Mouse (Mus musculus) naive thymus-derived CD4-positive, alpha-beta T cell, adult 5 months (primary cell): ENCODE measurements around the gene Atp6ap1. TPM values are rescaled to one million over a fixed set of nuclear protein-coding genes. Genes with fewer than 3 reads are reported as not detected.

Experiments
- polyA plus RNA-seq: library from polyadenylated mRNA; unstranded; fragments of 100-300 nt; shearing (Covaris generic); gene quantifications from one replicate; pipeline ENCODE4 v1.2.1, GENCODE M21; 2017

The Atp6ap1 gene
- 157 TPM for polyA plus RNA-seq

GRCm38 (mm10) chrX:74296538-74297448, at the start of gene Atp6ap1:
TSS of gene Atp6ap1 (plus strand) at chrX:74297097.

GRCm38 (mm10) chrX:74249615-74250014, 47.3 kb upstream of the Atp6ap1 start, which contains the start of gene Flna:
TSS of gene Flna (minus strand) at chrX:74249820.

GRCm38 (mm10) chrX:74254153-74254887, 42.6 kb upstream of the Atp6ap1 start, which contains the start of gene Emd:
TSS of gene Emd (plus strand) at chrX:74254687.

GRCm38 (mm10) chrX:74270062-74270901, 26.6 kb upstream of the Atp6ap1 start, which contains the start of gene Rpl10:
TSS of gene Rpl10 (plus strand) at chrX:74270812.

GRCm38 (mm10) chrX:74281732-74282394, 15.0 kb upstream of the Atp6ap1 start, which contains the start of the genes Taz and Dnase1l1:
TSS of gene Taz (plus strand) at chrX:74281912.
TSS of gene Dnase1l1 (minus strand) at chrX:74282337.

GRCm38 (mm10) chrX:74304867-74305700, 8.2 kb downstream of the Atp6ap1 start, which contains the start of gene Gdi1:
TSS of gene Gdi1 (plus strand) at chrX:74304998.

GRCm38 (mm10) chrX:74312540-74313464, 15.9 kb downstream of the Atp6ap1 start, which contains the start of gene Fam50a:
TSS of gene Fam50a (plus strand) at chrX:74313033.

GRCm38 (mm10) chrX:74328725-74329161, 31.8 kb downstream of the Atp6ap1 start, which contains the start of gene Plxna3:
TSS of gene Plxna3 (plus strand) at chrX:74329066.

GRCm38 (mm10) chrX:74353467-74353770, 56.5 kb downstream of the Atp6ap1 start, which contains the start of gene Lage3:
TSS of gene Lage3 (minus strand) at chrX:74353618.

Other genes with a start within 250 kb of the Atp6ap1 start
- gene Opn1mw, start 169.6 kb upstream of the Atp6ap1 start, polyA plus RNA-seq = not detected
- 48.0 TPM for gene Mecp2, start 161.7 kb upstream of the Atp6ap1 start, polyA plus RNA-seq
- not detected for gene Tex28, start 129.3 kb upstream of the Atp6ap1 start, polyA plus RNA-seq
- not detected for gene Tktl1, start 119.8 kb upstream of the Atp6ap1 start, polyA plus RNA-seq
- 384 TPM for gene Flna, start 47.3 kb upstream of the Atp6ap1 start, polyA plus RNA-seq
- 74.1 TPM for gene Emd, start 42.4 kb upstream of the Atp6ap1 start, polyA plus RNA-seq
- 123 TPM for gene Rpl10, start 26.3 kb upstream of the Atp6ap1 start, polyA plus RNA-seq
- 136 TPM for gene Taz, start 15.2 kb upstream of the Atp6ap1 start, polyA plus RNA-seq
- 14.5 TPM for gene Dnase1l1, start 14.8 kb upstream of the Atp6ap1 start, polyA plus RNA-seq
- 249 TPM for gene Gdi1, start 7.9 kb downstream of the Atp6ap1 start, polyA plus RNA-seq
- 77.2 TPM for gene Fam50a, start 15.9 kb downstream of the Atp6ap1 start, polyA plus RNA-seq
- 2.3 TPM for gene Plxna3, start 32.0 kb downstream of the Atp6ap1 start, polyA plus RNA-seq
- 21.8 TPM for gene Lage3, start 56.5 kb downstream of the Atp6ap1 start, polyA plus RNA-seq
- 47.0 TPM for gene Ubl4a, start 76.1 kb downstream of the Atp6ap1 start, polyA plus RNA-seq
- 28.1 TPM for gene Slc10a3, start 76.3 kb downstream of the Atp6ap1 start, polyA plus RNA-seq
- 24.7 TPM for gene Fam3a, start 96.2 kb downstream of the Atp6ap1 start, polyA plus RNA-seq
- gene Ikbkg, start 96.2 kb downstream of the Atp6ap1 start, polyA plus RNA-seq = 38.6 TPM
- 40.6 TPM for gene G6pdx, start 132.1 kb downstream of the Atp6ap1 start, polyA plus RNA-seq
- not detected for gene Gm6880, start 184.3 kb downstream of the Atp6ap1 start, polyA plus RNA-seq